Mouse (Mus musculus): ENCODE data around the gene Prps1l1.

DNA sequence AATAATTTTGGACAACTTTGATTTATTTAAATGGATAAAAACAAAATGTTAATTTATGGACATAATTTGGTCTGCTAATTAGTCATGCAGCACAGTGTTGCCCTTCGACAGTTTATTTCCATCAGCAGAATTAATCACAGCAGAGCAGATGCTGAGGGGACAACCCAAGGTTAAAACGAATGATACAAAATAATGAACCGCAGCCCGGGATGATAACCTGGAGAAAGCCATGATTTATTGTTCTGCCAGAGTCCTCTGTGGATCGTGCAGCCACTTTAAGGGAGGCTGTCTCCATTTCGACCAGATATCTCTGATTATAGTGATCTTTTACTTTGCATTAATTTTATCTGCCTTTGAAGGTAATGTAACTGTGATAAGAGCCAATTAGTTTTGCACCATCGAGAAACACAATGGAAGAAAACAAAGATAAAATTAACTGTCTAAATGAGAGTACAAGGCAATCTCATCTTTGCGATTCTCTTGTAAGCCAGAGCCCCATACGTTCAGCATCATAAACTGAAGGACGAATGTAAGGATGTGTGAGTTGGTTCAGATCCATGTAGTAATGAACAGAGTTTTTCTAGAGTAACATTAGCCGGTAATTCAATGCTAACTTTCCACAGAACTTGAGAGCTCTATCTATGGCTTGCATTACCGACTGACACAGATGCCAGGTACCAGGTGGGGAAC, 14.4 kb downstream of the Prps1l1 start:
- TF ChIP-seq EP300 (IDR thresholded peaks at IDR 0.05; ENCODE audit: insufficient read depth, low read depth, low read length), result no peak
- TF ChIP-seq CTCF (IDR thresholded peaks at IDR 0.05), result no peak
- TF ChIP-seq POLR2A (IDR thresholded peaks at IDR 0.05; ENCODE audit: insufficient read depth, low read depth, low read length), result no peak
